Mouse (Mus musculus) cortical plate, adult 2 months (tissue): Measurements from ENCODE around the gene Mfsd5. TPM values are rescaled to one million over a fixed set of nuclear protein-coding genes. Genes with fewer than 3 reads are reported as not detected.

Source experiments
- H3K27ac ChIP-seq: fragments of 200-500 bp; 2 replicates; pipeline ENCODE4 v1.5.1; 2012; ENCODE audit warnings: low read length, control low read depth, inconsistent platforms; ENCODE audit not compliant: insufficient read depth
- H3K4me1 ChIP-seq: fragments of 200-500 bp; 2 replicates; pipeline ENCODE4 v1.6.1; 2011; ENCODE audit warnings: low read length; ENCODE audit not compliant: control insufficient read depth, insufficient read depth
- H3K4me3 ChIP-seq: fragments of 200-500 bp; 2 replicates; pipeline ENCODE4 v1.5.1; 2011; ENCODE audit warnings: mild to moderate bottlenecking, low read length, control low read depth; ENCODE audit not compliant: insufficient read depth
- CTCF ChIP-seq: fragments of 200-500 bp; IDR thresholded peaks from 2 replicates; pipeline ENCODE4 v1.5.1; 2011; ENCODE audit warnings: mild to moderate bottlenecking, control low read depth, low read length; ENCODE audit not compliant: insufficient read depth; ENCODE audit errors: extremely low read depth
- POLR2A ChIP-seq: fragments of 200-500 bp; IDR thresholded peaks from 2 replicates; pipeline ENCODE4 v1.6.1; 2011; ENCODE audit warnings: mild to moderate bottlenecking, low read length, control low read depth; ENCODE audit not compliant: insufficient read depth; ENCODE audit errors: extremely low read depth
- polyA plus RNA-seq: library from polyadenylated mRNA; depleted of rRNA; stranded (reverse); fragments of >200 nt; gene quantifications from 2 replicates; pipeline ENCODE4 v1.2.3, GENCODE M21; 2012

Gene Mfsd5
- polyA plus RNA-seq, 1 experiment: 55.5 TPM

DNA sequence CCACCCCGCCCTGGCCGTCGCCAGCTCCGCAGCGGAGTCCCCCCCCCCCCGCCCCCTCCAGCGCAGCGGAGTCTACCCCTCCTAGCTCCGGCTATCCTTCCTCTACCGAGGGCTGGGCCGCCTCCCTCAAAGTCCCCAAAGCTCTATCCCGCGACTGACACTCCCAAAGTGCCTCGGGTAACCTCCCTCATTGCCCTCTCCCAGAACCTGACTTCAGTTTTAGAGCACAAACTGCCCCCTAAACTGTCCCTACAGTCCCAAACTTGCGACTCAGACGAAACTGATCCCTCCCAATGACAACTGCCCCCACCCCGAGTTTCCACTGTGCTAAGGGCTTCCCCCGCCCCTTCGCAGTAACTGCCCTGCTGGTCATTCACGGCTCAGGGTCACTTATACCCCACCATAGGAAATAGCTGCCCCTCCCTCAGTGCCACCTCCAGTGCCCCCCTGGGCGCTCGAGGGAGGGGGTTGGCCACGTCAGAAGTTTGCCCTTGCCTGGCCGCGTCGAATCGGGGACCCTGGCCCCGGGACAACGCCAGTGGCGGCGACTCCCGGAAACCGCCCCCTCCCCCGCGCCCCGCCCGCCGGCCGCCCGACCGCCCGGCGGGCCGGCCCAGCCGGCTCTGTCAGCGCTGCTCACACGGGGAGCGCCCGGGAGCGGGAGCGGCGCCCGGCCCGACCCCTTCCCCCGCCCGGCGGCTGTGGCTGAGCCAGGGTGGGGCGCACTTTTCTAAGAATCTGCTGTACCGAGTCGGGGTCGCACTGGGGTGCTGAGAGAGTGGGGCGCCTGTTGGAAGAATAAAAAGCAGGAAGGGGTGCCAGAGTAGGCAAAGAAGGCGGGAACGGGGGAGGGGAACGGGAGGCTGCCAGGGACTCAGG lies 31.8 kb upstream of the Mfsd5 start:
- no peaks in the 10 kb centered on the region for H3K4me1 ChIP-seq
- peak overlapping the region; percentile 49 for H3K4me3 ChIP-seq
- TF ChIP-seq POLR2A (no peak), CTCF (no peak)
- peak overlapping the region; percentile 89 for H3K27ac ChIP-seq

DNA sequence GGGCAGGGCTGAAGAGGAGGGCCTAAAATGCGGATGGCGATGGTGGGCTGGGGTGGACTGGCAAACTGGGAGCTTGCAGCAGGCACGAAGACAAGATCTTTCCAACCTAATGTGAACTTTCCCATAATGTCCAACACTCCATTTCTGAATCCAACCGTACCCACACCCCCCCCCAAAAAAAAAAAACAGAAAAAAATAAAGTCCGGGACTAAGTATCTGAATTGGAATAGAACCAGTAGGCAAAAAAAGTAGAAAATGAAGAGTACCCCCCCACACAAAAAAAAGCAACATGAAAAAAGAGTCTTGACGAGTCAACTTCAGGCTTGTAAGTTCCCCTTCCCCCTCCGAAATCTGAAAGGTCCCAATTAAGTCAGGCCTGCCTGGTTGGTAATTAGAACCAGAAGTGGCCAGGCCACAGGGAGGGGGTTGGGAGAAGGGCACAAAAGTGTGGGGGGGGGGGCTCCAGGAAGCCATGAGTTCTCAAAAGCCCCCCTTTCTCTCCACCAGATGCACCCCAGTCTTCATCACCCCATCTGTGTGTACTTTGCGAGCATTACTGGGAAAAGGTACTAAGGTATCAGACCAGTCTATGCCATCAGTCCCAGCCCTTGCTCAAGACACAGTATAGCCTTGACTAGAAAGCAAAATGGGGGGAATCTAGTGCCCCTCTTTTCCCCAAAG lies 31.0 kb upstream of the Mfsd5 start:
- Histone ChIP-seq H3K27ac (peak overlapping the region; percentile 29; the same call in 1 of the 2 replicates), H3K4me3 (peak overlapping the region; percentile 49; the same call in 1 of the 2 replicates), H3K4me1 (no peaks in the 10 kb centered on the region)
- TF ChIP-seq CTCF: no peak
- TF ChIP-seq POLR2A: no peak

DNA sequence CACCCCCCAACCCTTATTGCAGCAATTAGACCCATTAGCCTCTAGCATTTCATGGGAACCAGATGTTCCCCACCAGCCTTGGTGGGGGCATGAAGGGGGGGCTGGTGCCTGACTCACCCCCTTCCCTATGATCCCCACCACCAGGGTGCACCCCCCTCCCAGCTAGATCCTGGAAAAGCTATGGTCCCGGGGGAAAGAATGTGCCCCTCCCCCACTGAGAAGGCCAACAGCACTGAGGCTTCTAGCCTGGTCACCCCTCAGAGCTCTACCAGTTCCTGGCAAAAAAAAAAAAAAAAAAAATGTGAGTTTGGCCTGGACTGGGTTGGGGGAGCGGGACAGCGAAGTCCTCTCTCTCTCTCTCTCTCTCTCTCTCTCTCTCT lies 30.5 kb upstream of the Mfsd5 start:
- TF ChIP-seq POLR2A (no peak), CTCF (no peak)
- Histone ChIP-seq H3K4me1 (no peaks in the 10 kb centered on the region), H3K4me3 (no peak overlapping the region), H3K27ac (no peak overlapping the region)

DNA sequence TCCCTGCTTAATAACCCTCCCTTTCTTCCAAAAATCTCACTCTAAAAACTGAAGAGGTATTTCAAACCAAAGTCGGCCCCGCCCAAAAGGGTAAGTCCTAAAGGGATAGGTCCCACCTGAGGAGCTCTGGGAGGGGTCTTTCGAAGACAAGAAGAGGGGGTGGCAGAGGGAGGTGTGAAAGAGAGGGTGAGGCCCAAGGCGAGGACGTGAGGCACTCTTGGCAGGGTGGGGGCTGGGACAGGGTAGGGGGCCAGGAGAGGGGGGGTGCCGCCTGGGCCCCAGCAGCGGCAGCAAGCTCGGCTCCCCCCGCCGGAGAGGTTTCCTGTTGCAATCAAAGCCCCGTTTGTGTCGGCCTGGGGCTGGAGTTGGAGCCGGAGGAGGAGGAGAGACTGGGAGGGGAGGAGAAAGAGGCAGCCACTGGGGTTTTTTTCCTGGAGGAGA lies 30.0 kb upstream of the Mfsd5 start:
- H3K4me3 ChIP-seq: no peak overlapping the region
- TF ChIP-seq POLR2A: no peak
- no peak for TF ChIP-seq CTCF
- no peak overlapping the region for H3K27ac ChIP-seq
- H3K4me1 ChIP-seq: no peaks in the 10 kb centered on the region

DNA sequence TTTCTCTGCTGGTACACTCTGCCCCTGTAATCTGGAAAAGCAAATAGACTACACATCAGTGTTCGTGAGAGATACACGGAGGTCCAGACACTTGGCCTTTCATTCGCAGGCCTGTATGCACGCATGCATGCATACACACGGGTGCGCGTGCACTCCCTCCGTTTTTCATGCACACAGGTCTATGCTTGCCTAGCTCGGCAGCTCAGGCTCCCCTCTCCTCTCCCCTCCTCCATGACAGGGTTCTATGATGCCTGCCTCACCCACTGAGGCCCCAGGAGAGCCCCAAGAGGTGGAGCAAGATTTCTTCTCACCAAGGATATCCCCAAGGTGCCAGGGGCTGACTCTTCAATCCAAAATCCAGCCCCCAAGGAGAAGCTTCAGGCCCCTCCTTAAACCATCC lies 29.3 kb upstream of the Mfsd5 start:
- Histone ChIP-seq H3K27ac (peak overlapping the region; percentile 22; the same call in 1 of the 2 replicates), H3K4me1 (no peaks in the 10 kb centered on the region), H3K4me3 (no peak overlapping the region)
- no peak for TF ChIP-seq CTCF
- no peak for TF ChIP-seq POLR2A

DNA sequence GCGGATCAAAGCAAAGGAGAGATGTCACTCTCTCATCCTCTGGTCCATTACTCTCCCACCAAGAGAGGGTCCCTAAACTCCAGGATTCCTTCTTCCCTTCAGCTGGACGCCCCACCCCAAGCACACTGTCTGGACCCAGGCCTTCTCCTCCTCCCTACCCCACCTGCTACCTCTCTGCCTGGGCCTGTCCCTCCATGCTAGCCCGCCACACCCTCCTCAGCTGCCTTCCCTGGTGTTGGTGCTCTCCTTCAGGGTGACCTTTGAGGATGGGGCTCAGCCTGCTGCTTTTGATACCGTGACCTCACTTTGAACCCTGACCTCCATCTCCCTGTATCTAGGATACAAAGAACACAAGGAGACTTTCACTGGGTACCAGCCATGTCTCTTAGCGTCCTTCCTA lies 28.7 kb upstream of the Mfsd5 start:
- TF ChIP-seq POLR2A (no peak), CTCF (no peak)

DNA sequence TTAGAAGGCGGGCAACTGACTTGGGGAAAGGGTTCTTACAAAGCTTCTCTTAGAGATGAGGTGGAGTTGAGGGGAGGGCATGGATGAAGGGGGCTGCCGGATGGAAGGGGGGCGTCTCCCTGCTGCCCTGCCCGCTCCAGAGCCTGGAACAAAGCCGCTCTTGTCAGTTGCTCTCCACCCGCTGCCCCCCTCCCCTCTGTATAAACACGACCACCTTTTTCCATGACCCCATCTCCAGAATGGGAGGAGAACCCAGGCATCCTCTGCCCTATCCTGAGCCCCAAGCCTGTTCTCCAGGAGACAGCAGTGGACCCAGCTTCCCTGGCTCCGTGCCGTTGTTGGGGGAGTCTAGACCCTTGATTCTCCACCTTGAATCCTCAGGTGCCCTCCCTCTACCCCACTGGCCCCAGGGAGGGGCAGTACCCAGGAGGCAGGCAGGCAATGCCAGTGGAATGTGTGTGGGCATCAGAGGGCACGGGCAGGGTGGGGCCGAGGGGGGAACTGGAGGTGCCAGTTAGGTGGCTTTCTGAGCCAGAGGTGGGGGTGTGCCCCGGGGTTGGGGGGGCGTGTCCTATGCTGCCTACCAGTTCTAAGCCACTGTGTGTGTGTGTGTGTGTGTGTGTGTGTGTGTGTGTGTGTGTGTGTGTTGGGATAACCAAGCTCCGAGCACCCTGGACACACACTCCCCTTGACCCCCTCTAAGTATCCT lies 23.6 kb upstream of the Mfsd5 start:
- Histone ChIP-seq H3K27ac (no peak overlapping the region), H3K4me3 (peak overlapping the region; percentile 65; the same call in 1 of the 2 replicates), H3K4me1 (peaks cover 6% of the 10 kb centered on the region)
- no peak for TF ChIP-seq POLR2A
- TF ChIP-seq CTCF: no peak

More for the DNA sequence above, 28.7 kb upstream of the Mfsd5 start:
- no peaks in the 10 kb centered on the region for H3K4me1 ChIP-seq
- H3K27ac ChIP-seq: no peak overlapping the region
- no peak overlapping the region for H3K4me3 ChIP-seq

DNA sequence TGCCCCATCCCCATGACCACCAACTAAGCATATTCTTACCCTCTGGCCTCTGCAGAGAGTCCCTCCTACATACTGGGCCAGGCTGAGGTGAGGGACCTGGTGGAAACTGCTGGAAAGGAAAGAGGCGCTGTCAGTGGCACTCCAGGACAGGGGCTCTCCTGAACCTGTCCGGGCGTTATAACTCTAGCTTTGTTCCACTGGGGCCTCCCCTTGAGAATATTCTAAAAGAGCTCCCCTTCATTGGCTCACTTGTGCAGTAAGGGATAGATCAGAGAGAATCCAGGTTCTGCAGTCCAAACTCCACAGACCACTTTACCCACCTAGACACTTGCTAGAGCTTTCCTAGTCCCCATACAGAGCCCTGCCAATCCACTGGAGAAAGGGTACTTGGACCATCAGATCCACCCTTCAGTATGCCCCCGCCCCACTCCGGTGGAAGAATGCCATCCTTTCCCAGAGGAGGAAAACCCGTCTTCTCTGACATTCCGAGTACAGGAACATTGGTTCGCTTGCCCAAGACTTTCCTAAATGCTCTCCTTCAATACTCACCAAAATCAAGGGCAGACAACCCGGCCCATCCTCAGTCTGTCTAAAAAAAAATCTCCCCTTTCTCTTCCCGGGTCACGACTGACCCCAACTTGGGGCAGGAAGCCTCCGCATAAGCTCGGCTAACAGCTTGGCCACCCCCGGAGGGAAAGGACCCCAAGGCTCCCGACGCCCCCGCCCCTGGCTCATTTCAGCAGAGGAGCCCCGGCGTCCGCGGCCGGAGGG lies 22.6 kb upstream of the Mfsd5 start:
- Histone ChIP-seq H3K27ac (peak overlapping the region; percentile 75), H3K4me3 (peak overlapping the region; percentile 65), H3K4me1 (peaks cover 6% of the 10 kb centered on the region)
- TF ChIP-seq CTCF: no peak
- no peak for TF ChIP-seq POLR2A
